ENCODE assay signal across 29 mouse cellular contexts in the genomic region with DNA sequence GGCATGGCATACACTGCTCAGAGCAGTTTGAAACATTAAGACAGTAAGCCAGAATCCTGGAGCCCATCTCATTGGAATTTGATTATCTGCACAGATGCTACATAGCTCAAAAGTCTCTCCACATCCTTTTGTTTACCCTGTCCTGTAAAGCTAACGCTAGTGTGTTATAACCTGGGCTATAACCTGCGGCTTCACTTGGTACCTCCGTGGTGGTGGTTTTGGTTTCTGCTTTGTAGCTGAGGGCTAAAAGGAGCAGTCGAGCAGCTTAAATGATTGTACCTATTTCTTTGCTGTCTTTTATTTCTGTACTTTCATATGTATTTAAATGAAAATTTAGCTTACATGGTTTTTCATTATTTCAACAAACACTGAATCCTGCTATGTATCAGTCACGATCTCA. TPM values are rescaled to one million over a fixed set of nuclear protein-coding genes. Genes with fewer than 3 reads are reported as not detected.
A peak's percentile ranks its signal among the peaks of the same experiment; 100 is the strongest.
DNase-seq lines count a peak whose midpoint lies in the region; ATAC-seq and TF ChIP-seq lines count a peak whose summit lies in the region.
"Had no signal": no experiment of that assay in that cellular context is flagged by ENCODE, and none has a peak within 500 bp of the region (broad histone marks: within the 10 kb centered on the region; RNA-seq: fewer than 3 reads in every experiment).

No protein-coding gene starts in this region.

- DNase-seq in midbrain, postnatal 0 days (ENCODE audit: low spot score) = no peak
- peak; percentile 27 for DNase-seq in thymus, postnatal 25 days
- no peak for DNase-seq in thymus, postnatal 4 days
- DNase-seq in T-cell, adult 2 months (ENCODE audit: low spot score) = peak; percentile 69
- DNase-seq in c-Kit-positive CD71-positive TER-119-positive erythroid progenitor cells, embryonic 14.5 days (ENCODE audit: low spot score) = no peak
- DNase-seq: adrenal gland, postnatal 10 days; cerebellum, adult 11 months; cerebellum, adult 9-10 months; cerebellum, postnatal 36 days; gastrocnemius, postnatal 14 days; heart, adult 11 months; heart, postnatal 4 days; kidney, adult 8-10 months; kidney, postnatal 10 days; layer of hippocampus, postnatal 36 days; left cerebral cortex, postnatal 4 days; liver, postnatal 0 days; lung, postnatal 4 days had no signal

- TF ChIP-seq CTCF in midbrain, postnatal 0 days (IDR thresholded peaks at IDR 0.05) = no peak
- TF ChIP-seq CTCF in intestine, postnatal 0 days (IDR thresholded peaks at IDR 0.05; ENCODE audit: low read depth) = no peak

- H3K27me3 ChIP-seq in midbrain, postnatal 0 days (ENCODE audit: insufficient read depth, low read length) = no peaks in the 10 kb centered on the region
- no peaks in the 10 kb centered on the region for H3K27me3 ChIP-seq in midbrain, embryonic 15.5 days (replicated peaks)
- no peaks in the 10 kb centered on the region for H3K27me3 ChIP-seq in intestine, postnatal 0 days (replicated peaks; ENCODE audit: control insufficient read depth, insufficient read depth, low read length)
- H3K27me3 ChIP-seq: forebrain, embryonic 13.5 days; heart, embryonic 12.5 days; liver, embryonic 12.5 days; megakaryocyte, embryonic 14.5 days; midbrain, embryonic 12.5 days; neural tube, embryonic 12.5 days had no signal

- ATAC-seq in midbrain, postnatal 0 days (ENCODE audit: low FRiP score) = no peak
- no peak for ATAC-seq in midbrain, embryonic 15.5 days (replicated peaks)
- no peak for ATAC-seq in intestine, postnatal 0 days
- ATAC-seq: forebrain, embryonic 13.5 days; liver, embryonic 12.5 days; liver, postnatal 0 days; lung, postnatal 0 days had no signal

- H3K9me3 ChIP-seq in midbrain, postnatal 0 days (ENCODE audit: low read length) = no peaks in the 10 kb centered on the region
- no peaks in the 10 kb centered on the region for H3K9me3 ChIP-seq in midbrain, embryonic 15.5 days
- no peaks in the 10 kb centered on the region for H3K9me3 ChIP-seq in intestine, postnatal 0 days (ENCODE audit: control insufficient read depth)
- H3K9me3 ChIP-seq: forebrain, embryonic 13.5 days; G1E; heart, embryonic 12.5 days; liver, embryonic 12.5 days; megakaryocyte, embryonic 14.5 days; midbrain, embryonic 12.5 days; neural tube, embryonic 12.5 days had no signal

- no peak overlapping the region for H3K27ac ChIP-seq in midbrain, postnatal 0 days (ENCODE audit: low read depth, low read length)
- no peak overlapping the region for H3K27ac ChIP-seq in midbrain, embryonic 15.5 days
- H3K27ac ChIP-seq in intestine, postnatal 0 days (ENCODE audit: low read depth, low read length) = no peak overlapping the region
- H3K27ac ChIP-seq: forebrain, embryonic 13.5 days; hindbrain, embryonic 14.5 days; liver, embryonic 12.5 days; midbrain, embryonic 12.5 days; neural tube, embryonic 12.5 days had no signal

- no peaks in the 10 kb centered on the region for H3K4me1 ChIP-seq in midbrain, postnatal 0 days (ENCODE audit: insufficient read depth, low read length)
- H3K4me1 ChIP-seq in midbrain, embryonic 15.5 days = peaks cover 37% of the 10 kb centered on the region
- H3K4me1 ChIP-seq in intestine, postnatal 0 days (replicated peaks; ENCODE audit: control insufficient read depth, insufficient read depth, low read length) = no peaks in the 10 kb centered on the region

- no peak overlapping the region for H3K9ac ChIP-seq in midbrain, postnatal 0 days (replicated peaks; ENCODE audit: low read length, poor library complexity, severe bottlenecking)
- H3K9ac ChIP-seq in midbrain, embryonic 15.5 days = no peak overlapping the region
- H3K9ac ChIP-seq in intestine, postnatal 0 days (ENCODE audit: low read depth, low read length) = no peak overlapping the region
- H3K9ac ChIP-seq: forebrain, embryonic 13.5 days; heart, embryonic 12.5 days; liver, embryonic 12.5 days; liver, postnatal 0 days; midbrain, embryonic 12.5 days; neural tube, embryonic 12.5 days had no signal

- WGBS in midbrain, postnatal 0 days = 81% methylated on average over 5 of the region's 5 CpGs
- 85% methylated on average over 5 of the region's 5 CpGs for WGBS in midbrain, embryonic 15.5 days
- WGBS in intestine, postnatal 0 days = 72% methylated on average over 5 of the region's 5 CpGs

- no peak overlapping the region for H3K4me3 ChIP-seq in midbrain, postnatal 0 days (ENCODE audit: low read depth, low read length)
- no peak overlapping the region for H3K4me3 ChIP-seq in midbrain, embryonic 15.5 days
- H3K4me3 ChIP-seq in intestine, postnatal 0 days (ENCODE audit: low read depth, low read length) = no peak overlapping the region
- H3K4me3 ChIP-seq: forebrain, embryonic 13.5 days; heart, embryonic 12.5 days; liver, embryonic 12.5 days; midbrain, embryonic 12.5 days; neural tube, embryonic 12.5 days had no signal

- H3K4me2 ChIP-seq in midbrain, postnatal 0 days (ENCODE audit: low read depth, low read length, poor library complexity, severe bottlenecking) = 0 out of 2 replicates have a peak overlapping the region, but pooled peaks have one; percentile 5
- H3K4me2 ChIP-seq in midbrain, embryonic 15.5 days = no peak overlapping the region
- H3K4me2 ChIP-seq in intestine, postnatal 0 days (replicated peaks; ENCODE audit: low read depth) = no peak overlapping the region
- H3K4me2 ChIP-seq: forebrain, embryonic 13.5 days; heart, embryonic 12.5 days; midbrain, embryonic 12.5 days; neural tube, embryonic 12.5 days had no signal

- no peaks in the 10 kb centered on the region for H3K36me3 ChIP-seq in midbrain, postnatal 0 days (ENCODE audit: insufficient read depth, low read length)
- H3K36me3 ChIP-seq in midbrain, embryonic 15.5 days (replicated peaks) = no peaks in the 10 kb centered on the region
- no peaks in the 10 kb centered on the region; the same call in 1 of the 2 replicates for H3K36me3 ChIP-seq in intestine, postnatal 0 days (ENCODE audit: control insufficient read depth, insufficient read depth)
- H3K36me3 ChIP-seq: heart, embryonic 12.5 days; midbrain, embryonic 12.5 days; neural tube, embryonic 12.5 days had no signal

RNA-seq across cellular contexts. Expression of a gene that starts 3.6 kb away (rescaled TPM):
- total RNA-seq in midbrain, postnatal 0 days (2014; rRNA removed) = 62.0 and 67.9 TPM in 2 replicates
- 73.6 and 76.3 TPM in 2 replicates for polyA plus RNA-seq in midbrain, postnatal 0 days (2015; fragmentation: Nextera tagmentation; extraction: Ambion mirVana)
- polyA plus RNA-seq in midbrain, embryonic 15.5 days (2015; fragmentation: Nextera tagmentation; extraction: Ambion mirVana) = 90.2 and 97.0 TPM in 2 replicates
- 12.9 and 14.3 TPM in 2 replicates for polyA plus RNA-seq in intestine, postnatal 0 days (2015; fragmentation: Nextera tagmentation; extraction: Ambion mirVana)

RNA-seq across cellular contexts. Expression of a gene that starts 4.1 kb away (rescaled TPM):
- total RNA-seq in midbrain, postnatal 0 days (2014; rRNA removed) = 5.9 and 7.7 TPM in 2 replicates
- polyA plus RNA-seq in midbrain, postnatal 0 days (2015; fragmentation: Nextera tagmentation; extraction: Ambion mirVana) = 2.7 and 2.8 TPM in 2 replicates
- polyA plus RNA-seq in midbrain, embryonic 15.5 days (2015; fragmentation: Nextera tagmentation; extraction: Ambion mirVana) = 3.8 and 4.4 TPM in 2 replicates
- polyA plus RNA-seq in intestine, postnatal 0 days (2015; fragmentation: Nextera tagmentation; extraction: Ambion mirVana) = 5.9 and 6.4 TPM in 2 replicates

Comparison
In these comparisons a context has a peak if more than half of its experiments do, and no peak if none do; other contexts are left out.
1. DNase-seq: peak in thymus, postnatal 25 days (single experiment) and T-cell, adult 2 months (single experiment); none in midbrain, postnatal 0 days (single experiment), thymus, postnatal 4 days (single experiment) and c-Kit-positive CD71-positive TER-119-positive erythroid progenitor cells, embryonic 14.5 days (single experiment).